Mouse (Mus musculus) adrenal gland (tissue): ENCODE measurements at regions not wholly inside any gene's neighbourhood (a gene's known extent, or its start where the extent isn't known, plus 50 kb on each side); places are given as distances from the start of the nearest gene placed in this dataset.

Experiments used
- intact Hi-C: fragments of 180-260 bp; cut with DNase I; formaldehyde crosslinking; loops from one replicate; pipeline ENCODE4 v1.15.1; 2025

DNA sequence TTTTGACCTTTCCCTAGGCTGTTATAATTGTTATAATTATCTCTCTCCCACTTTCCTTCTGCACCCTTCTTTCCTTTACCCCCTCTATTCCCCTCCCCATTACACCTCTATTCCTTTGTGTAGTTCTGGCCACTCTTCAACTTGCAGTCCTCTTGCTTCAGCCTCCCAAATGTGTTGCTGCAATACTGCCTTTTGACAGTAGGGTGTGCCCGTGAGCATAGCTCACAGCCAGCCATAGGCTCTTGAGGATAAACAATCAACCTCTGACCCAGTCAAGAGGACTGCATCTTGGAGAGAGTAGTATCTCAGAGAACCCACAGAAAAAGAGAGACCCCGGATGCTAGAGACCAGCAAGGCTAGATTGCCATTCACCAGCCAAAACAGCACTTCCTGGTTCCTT, 184.9 kb upstream of the 4930535I16Rik start:
- intact Hi-C loops: no loop called here

DNA sequence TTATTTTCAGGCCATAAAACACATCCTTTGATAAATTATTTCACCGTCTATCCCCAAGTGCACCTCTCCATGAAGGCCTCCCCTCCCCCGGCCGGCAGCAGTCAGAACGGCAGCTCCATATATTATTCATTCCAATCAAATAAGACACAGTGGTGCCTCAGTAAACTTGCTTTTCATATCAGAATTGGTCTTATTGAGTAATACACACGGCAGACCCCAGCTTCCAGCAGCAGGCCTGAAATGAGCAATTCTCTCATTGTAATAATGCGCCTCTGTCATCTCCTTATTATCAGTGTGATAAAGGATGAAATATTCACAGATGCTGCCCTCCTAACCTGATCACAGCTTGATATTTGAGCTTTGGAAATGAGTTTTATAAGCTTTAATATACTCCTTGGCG, 169.0 kb upstream of the 4930535I16Rik start:
- intact Hi-C loops: no loop called here

GRCm38 (mm10) chr4:124086254-124086653, 168.4 kb upstream of the 4930535I16Rik start:
- intact Hi-C loops: no loop called here

DNA sequence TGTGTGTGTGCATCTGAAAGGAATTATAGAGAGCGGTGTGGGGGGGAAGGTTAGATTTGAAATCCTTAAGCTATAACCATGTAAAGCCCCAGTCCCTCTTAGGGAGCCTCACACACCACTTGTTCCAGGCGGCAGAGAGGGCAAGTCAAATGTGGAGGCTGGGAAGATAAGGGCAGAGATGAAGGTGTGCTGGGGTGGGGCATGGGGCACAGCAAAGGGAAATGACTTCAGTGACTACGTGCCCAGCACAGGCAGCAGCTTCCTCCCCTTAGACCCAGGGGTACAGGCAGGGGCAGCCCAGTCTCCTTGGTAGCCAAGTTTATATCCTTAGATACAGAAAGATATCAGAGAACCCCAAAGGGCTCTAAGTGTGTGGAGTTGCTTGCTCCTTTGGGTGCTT, 161.8 kb upstream of the 4930535I16Rik start:
- intact Hi-C loops: no loop called here

- intact Hi-C loops: no loop called here
These were observed 157.7 kb upstream of the 4930535I16Rik start for GRCm38 (mm10) chr4:124075551-124075950.

DNA sequence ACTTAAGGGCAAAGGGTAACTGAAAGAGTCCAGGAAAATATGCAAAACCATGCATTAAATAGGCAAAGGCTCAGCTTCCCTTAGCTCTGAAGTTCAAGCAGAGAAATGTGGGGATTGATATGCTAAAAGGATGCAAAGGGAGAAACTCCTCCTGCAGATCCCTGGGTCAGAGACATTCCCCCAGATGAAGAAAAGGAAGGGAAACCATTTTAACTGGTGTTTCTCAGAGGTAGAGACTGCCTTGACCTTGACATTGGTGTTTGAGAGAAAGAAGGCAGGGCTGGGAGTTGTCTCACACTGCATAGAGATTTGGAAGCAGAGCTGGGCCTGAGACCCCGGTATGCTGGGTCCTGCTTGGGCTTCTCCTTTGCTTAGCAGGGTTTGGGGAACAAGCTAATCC, 155.8 kb upstream of the 4930535I16Rik start:
- intact Hi-C loops: no loop called here

DNA sequence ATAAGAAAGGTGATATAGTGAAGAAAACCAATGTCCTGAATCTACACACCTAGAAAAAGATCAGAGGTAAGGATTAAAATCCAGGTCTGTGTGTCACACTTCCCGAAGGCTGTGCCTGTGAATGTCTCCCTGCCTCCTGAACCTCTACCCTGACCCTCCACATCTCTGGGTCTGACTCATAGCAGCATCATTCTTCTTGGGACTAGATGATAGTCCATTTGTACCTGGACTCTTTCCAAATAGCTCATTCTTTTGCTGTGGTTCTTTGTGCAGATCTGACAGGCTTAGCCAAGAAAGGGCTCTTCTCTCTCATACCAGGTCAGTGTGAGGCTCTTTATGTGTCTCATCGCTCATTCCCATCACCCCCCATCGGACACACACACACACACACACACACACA, 146.8 kb upstream of the 4930535I16Rik start:
- intact Hi-C loops: no loop called here

- intact Hi-C loops: no loop called here
These were observed 145.7 kb upstream of the 4930535I16Rik start for GRCm38 (mm10) chr4:124063269-124064100.

DNA sequence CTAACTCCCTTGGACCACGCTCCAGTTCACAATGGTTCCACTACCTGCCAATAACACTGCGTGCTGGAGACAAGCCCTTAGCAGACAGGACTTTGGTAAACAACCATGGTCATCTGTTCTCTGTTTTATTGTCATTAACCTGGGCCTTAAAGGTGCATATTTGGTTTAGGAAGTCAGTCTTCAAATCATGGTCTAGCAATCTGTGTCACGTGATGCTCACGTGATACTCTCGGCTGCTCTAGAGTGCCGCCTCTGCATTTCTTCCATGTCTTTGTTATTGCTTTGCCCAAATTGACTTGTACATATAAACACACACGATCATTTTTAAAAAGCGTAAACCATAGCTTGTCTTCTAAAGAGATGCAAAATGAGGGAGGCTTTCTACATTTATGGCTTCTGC, 139.8 kb upstream of the 4930535I16Rik start:
- intact Hi-C loops: no loop called here

GRCm38 (mm10) chr4:124054240-124054760, 136.5 kb upstream of the 4930535I16Rik start:
- intact Hi-C loops: no loop called here

DNA sequence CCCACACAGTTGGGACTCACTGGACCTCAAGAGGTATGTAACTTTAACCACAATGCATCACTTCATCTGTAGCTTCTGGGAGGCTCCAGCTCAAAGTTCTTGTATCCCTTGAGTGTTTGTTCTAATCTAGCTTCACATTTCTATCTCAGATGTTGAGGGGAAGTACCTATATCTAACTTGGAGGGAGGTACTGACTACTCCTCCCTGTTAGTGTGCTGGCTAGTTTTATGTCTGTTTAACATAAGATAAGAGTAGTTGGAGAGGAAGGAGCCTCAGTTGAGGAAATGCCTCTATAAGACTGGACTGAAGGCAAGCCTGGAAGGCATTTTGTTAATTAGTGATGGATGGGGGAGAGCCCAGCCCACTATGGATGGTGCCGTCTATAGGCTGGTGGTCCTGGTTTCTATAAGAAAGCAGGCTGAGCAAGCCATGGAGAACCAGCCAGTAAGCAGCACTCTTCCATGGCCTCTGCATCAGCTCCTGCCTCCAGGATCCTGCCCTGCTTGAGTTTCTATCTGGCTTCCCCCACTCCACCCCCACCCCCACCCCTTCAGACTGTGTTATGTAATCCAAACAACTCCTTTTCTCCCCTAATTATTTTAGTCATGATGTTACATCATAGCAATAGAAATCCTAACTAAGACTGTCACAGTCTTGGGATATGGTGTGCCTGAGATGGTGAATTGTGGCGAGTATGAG, 135.7 kb upstream of the 4930535I16Rik start:
- intact Hi-C loops: no loop called here

DNA sequence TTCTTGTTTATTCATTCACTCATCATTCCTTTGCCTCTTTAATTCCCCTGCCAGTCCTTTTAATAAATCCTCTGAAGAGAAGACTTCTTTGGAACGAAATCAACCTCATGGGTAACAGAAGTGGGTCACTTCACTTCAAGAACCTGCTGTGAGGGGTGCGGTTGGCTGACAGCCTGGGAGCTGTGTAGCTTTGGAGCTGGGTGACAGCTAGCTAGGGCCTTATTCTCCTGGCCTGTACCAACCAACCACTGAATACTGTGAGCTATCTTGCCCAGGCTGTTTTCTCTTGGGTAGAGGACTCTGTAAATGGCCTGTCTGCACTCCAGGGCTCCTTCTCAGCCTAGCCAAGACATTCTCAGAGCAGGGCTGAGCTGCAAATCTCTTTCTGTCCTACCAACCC, 134.6 kb upstream of the 4930535I16Rik start:
- intact Hi-C loops: no loop called here

GRCm38 (mm10) chr4:124048348-124048831, 130.6 kb upstream of the 4930535I16Rik start:
- intact Hi-C loops: no loop called here

DNA sequence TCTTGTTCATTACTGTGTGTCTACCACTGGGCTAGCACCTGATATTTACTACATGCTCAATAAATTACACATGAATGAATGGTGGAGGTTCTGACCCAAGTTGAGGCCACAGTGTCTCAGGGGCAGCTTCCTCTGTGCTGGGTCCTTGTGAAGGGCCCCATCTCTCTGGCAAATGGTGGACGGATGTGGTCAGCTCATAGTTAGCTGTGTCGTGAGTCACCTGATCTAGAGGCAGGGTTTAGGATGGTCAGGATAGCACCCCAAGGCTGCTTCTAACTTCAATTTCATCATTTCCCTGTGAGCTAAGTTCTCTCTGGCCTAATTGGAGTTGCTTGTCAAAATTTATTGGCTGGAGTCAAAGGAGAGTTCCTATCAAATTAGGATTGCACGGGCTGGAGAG, 130.1 kb upstream of the 4930535I16Rik start:
- intact Hi-C loops: no loop called here

GRCm38 (mm10) chr4:124036483-124036882, 118.7 kb upstream of the 4930535I16Rik start:
- intact Hi-C loops: no loop called here

DNA sequence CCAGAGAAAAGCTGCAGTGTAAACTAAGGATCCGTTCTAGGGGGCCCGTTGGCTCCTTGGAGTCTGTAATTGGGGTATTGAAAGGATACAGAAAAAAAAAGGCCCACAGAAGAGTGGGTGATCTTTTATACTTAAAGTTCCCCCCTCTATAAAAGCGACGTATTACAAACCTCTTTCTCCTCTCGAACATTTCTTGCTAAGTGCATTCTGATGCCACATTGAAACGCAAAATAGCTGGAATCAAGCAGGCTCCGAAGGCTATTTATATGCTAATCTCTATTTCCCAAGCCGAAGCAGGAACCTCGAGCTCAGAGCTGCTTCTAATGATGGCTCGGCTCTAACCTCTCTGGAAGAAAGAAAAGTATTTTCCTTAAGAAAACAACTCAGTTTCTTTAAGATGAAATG, 117.8 kb upstream of the 4930535I16Rik start:
- intact Hi-C loops: no loop called here

GRCm38 (mm10) chr4:124035192-124035591, 117.4 kb upstream of the 4930535I16Rik start:
- intact Hi-C loops: no loop called here

DNA sequence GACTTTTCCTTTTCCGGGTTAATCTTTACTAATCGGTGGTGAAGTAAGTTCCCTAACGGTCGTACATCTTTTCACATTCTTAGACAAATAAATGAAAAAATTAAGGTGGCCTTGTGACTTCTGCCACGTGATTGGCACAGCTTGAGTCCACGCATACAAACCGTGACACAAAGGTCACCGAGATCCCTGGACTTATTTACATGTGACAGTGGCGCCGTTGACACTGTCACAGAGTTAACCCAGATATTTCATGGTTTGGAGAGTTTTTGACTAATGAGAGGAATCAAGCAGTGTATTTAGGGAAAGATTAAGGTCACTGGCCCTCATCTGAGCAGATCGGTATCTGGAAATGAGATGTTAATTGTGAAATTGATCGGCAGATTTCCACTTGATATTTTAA, 110.2 kb upstream of the 4930535I16Rik start:
- intact Hi-C loops: no loop called here

GRCm38 (mm10) chr4:124016401-124016800, 98.6 kb upstream of the 4930535I16Rik start:
- intact Hi-C loops: no loop called here

DNA sequence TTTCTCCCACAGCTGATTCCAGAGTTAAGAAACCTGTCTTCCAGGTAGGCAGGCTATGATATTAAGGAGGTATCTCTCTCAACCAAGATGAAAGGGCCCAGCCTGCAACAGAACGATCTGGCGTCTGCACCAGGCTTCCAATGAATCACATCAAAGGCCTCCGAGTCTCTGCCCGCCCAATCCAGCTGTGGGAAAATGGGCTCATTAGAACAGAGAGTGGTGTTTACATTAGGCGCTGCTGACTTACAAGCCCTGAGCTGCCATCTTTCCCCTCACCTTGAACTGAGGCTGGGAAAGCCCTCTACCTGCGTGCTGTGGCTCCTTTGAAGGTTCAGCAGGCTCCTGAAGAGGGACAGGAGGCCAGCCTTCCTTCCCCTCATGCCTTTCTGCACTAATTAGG, 97.5 kb upstream of the 4930535I16Rik start:
- intact Hi-C loops: no loop called here

DNA sequence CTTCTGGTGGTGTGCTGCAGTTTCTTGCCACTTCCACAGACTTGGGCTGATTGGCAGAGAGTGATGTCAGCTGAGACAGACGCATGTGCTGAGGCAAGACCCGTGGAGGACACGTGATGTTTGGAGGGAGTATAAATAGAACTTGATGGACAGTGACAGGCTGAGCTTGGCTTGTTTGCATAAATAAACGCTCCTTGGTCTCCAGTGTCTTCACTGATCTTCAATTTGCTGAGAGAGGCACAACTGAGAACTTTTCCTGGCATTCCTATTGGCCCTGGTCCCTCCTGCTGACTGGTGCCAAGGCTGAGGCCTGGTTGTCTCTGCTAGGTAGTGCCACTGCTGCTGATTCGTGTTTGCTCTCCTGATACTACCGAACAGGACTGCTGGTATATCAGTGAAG, 94.6 kb upstream of the 4930535I16Rik start:
- intact Hi-C loops: no loop called here

DNA sequence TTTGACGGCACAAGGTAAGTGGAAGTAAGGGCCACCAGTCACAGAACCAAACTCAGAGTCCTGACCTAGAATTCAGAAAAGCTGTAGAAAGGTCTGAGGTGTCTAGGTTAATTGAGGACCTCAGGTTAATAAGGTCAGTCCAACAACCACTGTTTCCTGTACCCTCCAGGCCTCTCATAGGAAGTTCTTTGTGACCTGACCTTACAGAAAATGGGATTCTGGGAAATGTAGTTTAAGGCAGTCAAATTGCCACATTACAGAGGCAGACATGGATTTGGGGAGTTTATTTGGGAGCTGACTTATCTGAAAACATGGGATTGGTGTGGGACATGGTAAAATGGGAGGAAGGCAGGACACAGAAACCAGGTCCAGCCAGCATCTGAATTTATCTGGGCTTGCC, 90.9 kb upstream of the 4930535I16Rik start:
- intact Hi-C loops: no loop called here
